Mouse (Mus musculus) embryo, embryonic 9.5 days (tissue): ENCODE measurements around the gene Rara.
"Not testable (repeated sequence)": the region's sequence is repeated elsewhere in the genome, so short reads cannot be mapped to it uniquely, and the experiment has no call there.

ENCODE experiments used
- DNase-seq: peaks from one replicate; pipeline ENCODE4 v3.0.0-alpha.2; 2017; ENCODE audit errors: extremely low spot score

The Rara gene

GRCm38 (mm10) chr11:98927438-98928076 lies at the start of gene Rara:
Rara (plus strand) TSS chr11:98927818.
- DNase-seq, result no peak

DNA sequence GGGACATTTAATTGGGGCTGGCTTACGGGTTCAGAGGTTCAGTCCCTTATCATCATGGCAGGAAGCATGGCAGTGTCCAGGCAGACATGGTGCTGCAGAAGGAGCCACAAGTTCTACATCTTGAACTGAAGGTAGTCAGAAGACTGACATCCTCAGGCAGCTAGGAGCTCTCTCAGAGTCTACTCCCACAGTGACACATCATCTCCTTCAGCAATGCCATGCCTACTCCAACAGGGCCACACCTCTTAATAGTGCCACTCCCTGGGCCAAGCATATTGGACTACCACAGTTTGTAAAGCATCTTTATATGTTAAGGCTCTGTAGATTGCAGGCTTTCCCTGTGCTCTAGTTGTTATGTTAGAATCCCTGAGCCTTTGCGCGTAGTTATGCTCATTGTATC lies 39.9 kb upstream of the Rara start:
- DNase-seq, result no peak

GRCm38 (mm10) chr11:98889077-98889476 lies 38.5 kb upstream of the Rara start:
- no peak for DNase-seq

DNA sequence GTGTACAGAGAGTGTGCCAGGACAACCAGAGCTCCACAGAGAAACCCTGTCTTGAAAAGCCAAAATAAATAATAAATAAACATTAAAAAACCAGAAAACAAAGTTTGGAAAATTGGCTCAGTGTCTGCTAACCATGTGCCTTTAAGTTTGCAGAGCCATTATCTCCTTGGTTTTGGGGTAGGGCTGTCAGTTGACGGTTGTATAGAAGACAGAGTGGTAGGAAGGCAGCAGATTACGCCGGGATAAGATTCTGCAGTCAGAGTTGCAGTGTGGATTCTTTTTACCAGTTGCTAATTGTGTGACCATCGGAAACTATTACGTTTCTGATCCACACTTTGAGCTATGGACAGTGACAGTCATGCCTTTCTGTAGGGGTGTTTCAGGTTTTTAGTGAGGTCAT lies 37.6 kb upstream of the Rara start:
- DNase-seq, result no peak

- DNase-seq, result no peak
Measured at GRCm38 (mm10) chr11:98892426-98892825, 35.2 kb upstream of the Rara start.

DNA sequence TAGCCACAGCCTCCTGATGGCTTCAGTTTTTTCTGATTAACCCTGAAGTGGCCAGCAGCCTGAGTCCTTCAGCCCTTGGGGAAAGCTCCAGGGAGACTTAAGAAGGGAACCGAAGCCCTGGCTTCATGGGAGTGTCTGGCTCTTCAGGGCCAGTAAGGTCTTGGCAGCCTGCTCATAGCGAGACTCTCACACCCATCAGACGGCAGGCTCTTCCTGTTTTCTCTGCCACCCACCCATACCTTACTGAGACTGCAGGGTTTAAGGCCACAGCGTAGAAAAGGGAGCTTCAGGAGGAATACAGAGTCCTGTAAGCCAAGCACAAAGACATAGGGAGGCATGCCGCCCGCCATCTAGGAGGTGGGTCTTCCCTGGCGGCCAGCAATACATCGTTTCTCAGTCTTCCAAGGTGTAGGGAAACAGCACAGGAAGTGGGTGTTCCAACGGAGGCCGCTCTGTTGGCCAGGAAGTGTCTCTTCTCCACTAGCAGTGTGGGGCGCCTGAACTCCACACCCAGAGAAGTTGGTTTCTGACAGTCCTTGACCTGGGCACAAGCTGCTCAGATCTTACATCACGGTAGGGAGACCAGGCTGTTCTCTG lies 27.0 kb upstream of the Rara start:
- no peak for DNase-seq

DNA sequence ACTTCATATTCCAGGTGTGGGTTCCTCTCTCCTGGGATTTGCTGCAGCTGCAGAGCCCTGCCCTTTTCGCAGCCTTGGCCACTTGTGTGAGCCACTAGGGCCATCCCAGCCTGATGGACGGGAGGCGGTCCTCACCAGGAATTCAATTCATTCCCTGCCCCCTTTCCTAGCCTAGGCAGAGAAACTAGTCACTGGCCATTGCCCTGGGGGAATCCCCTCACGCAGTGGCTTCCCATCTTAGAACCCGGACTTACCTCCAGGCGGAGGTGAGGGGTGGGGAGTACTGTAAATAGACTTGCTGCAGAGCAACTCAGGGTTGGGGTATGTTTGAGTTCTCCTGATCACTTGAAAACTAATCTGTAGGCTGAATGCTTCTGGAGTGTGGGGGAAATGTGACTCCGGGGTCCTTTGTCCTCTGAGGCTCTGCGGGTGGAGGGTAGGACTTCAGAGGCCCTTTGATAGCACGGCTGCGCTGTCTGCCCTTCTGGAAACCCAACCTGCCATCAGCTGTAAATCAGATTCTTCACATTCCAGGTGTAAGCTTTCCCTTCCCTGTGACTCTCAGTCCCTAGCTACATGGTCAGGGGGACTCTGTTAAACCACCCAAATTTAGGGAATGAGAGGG lies 24.9 kb upstream of the Rara start:
- peak; percentile 80 for DNase-seq

- DNase-seq, result no peak
Measured at GRCm38 (mm10) chr11:98904577-98904976, 23.0 kb upstream of the Rara start.

- no peak for DNase-seq
Measured at GRCm38 (mm10) chr11:98905033-98905432, 22.6 kb upstream of the Rara start.

- no peak for DNase-seq
Measured at GRCm38 (mm10) chr11:98905583-98905982, 22.0 kb upstream of the Rara start.

- no peak for DNase-seq
Measured at GRCm38 (mm10) chr11:98907063-98907436, 20.6 kb upstream of the Rara start.

GRCm38 (mm10) chr11:98907437-98908173 lies 20.0 kb upstream of the Rara start, which contains the start of gene Cdc6:
Cdc6 (plus strand) TSS chr11:98907801.
- DNase-seq, result peak; percentile 97

DNA sequence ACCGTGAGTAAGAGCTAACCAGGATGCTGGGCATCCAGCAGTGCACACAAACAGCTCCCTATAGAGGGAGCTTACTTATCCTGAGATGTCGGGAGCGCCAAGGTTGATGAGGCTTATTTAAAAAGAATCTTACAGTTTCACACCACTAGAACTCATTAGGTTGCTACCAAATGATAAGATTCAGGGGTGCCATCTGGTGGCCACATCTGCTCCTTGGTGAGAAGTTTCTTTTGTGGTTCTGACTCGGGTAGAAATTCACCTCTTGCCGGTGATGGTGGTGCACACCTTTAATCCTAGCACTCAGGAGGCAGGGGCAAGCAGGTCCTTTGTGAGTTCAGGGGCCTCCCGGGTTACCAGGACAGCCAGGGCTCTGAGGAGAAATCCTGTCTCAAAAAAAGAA lies 18.0 kb upstream of the Rara start:
- no peak for DNase-seq

DNA sequence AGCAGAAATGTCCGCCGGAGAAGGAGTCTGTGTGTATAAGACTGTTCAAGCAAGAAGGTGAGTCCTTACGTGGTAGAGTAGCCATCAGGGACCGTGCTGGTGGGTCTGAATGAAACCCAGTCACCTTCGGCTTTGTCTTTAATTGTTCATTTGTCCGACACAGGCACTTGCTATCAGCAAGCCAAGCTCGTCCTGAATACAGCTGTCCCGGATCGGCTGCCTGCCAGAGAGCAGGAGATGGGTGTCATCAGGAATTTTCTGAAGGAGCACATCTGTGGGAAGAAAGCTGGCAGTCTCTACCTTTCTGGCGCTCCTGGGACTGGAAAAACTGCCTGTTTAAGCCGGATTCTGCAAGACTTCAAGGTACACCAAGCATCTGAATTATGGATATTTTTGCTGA lies 17.2 kb upstream of the Rara start:
- no peak for DNase-seq

- DNase-seq, result no peak
Measured at GRCm38 (mm10) chr11:98911498-98911897, 16.1 kb upstream of the Rara start.

GRCm38 (mm10) chr11:98914196-98914595 lies 13.4 kb upstream of the Rara start:
- DNase-seq, result no peak

DNA sequence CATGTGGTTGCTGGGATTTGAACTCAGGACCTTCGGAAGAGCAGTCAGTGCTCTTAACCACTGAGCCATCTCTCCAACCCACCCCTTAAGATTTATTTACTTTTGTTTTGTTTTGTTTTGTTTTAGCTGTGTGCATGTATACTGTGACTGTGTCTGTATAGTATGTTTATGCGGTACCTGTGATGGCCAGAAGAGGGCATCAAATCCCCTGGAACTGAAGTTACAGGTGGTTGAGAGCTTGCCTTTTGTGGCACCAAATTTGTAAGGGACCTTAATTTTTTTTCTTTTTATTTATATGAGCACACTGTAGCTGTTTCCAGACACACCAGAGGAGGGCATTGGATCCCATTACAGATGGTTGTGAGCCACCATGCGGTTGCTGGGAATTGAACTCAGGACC lies 11.2 kb upstream of the Rara start:
- DNase-seq, result not testable (repeated sequence)

DNA sequence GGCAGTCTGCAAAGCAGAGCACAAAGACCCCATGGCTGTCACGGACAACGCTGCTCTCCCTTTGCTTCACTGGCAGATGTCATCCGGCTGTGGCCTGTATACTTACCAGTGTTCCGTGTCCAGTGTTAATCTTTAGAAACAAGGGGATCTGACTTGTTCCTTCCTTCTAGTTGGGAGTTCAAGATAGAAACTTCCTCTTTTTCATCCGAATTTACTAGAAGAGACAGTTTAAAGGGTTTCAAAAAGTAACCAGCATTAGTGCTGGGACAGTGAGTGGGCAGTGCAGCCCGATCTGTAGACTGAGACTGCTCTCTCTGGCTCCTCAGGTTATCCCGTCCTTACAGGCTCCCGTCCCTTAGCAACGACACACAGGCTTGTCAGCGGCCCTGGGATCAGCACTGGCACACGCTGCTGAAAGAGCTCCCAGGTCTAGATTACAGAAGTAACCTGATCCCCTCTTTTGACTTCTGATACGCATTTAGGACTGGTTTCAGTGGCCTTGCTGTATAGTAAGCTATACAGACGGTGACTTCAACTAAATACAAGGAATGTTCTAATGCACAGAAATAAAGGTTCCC lies 10.1 kb upstream of the Rara start:
- no peak for DNase-seq

DNA sequence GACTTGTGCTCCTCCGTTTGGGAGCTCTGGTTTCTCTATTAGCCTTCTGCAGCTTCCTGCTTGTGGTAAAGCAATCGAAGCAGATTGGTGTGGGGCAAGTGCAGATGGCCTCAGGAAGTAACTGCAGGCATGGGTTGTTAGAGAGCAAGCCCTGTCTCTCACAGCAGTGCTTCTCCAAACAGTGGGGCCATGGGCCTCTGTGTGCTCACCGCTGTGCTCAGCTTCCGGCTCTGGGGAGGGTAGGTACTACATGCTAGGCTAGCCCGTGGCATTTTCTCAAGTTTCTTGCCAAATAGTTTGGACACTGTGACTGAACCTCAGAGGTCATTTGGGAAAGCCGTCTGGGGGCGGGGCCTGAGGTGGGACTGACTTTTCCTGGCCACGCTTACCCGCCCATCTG lies 9.4 kb upstream of the Rara start:
- no peak for DNase-seq

DNA sequence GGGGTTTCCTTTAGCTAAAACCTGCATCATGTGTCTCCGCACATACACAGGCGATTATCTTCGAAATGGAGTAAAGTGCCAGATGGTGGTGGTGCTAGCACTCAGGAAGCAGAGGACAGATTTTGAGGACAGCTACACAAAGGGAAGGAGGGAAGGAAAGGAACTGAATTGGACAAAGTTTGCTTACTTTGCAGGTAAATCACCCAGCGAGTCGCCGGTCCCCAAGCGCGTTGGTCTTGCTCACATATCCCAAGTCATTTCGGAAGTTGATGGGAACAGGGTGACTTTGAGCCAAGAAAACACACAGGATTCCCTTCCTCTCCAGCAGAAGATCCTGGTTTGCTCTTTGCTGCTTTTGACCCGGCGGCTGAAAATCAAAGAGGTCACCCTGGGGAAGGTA lies 8.6 kb upstream of the Rara start:
- no peak for DNase-seq

DNA sequence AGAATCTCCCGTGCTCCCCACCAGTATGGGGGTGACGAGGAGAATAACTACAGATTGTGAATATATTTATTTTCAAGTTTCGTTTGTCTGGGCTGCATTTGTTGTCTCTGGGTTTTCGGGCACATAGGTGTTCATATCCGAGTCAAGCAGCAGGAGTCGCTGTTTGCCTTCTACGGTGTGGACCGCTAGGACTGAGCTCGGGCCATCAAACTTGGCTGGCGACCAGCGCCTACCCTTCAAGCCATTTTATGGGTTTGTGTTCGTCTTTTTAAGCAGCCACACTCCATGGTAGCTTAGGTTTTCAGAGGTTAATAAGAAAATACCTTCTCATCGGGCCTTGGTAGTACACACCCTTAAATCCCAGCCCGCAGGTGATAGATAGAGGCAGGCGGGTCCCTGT lies 5.8 kb upstream of the Rara start:
- DNase-seq, result not testable (repeated sequence)

DNA sequence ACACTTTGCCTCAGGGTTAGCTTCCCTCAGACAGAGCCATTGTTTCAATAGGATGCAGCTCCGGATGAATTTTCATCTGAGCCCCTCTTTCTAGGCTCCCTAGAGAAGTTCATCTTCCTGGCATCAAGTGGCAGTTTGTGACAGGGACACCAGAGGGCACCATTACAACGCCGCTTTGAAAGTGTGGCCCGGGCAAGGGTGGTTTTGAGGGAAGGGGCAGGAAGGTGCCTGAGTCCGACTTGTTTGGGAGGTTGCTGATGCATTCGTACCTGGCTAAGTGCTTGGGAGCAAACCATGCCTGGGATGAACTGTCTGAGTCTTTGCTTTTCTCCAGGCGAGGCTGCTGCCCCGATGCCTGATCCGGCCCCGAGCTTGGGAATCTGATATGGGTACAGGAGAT lies 5.3 kb upstream of the Rara start:
- DNase-seq, result not testable (repeated sequence)
